Mouse (Mus musculus) c-Kit-positive CD71-positive TER-119-negative erythroid progenitor cells, embryonic 14.5 days (primary cell): ENCODE data around the gene Tmem62.
"Not testable (repeated sequence)": the region's sequence is repeated elsewhere in the genome, so short reads cannot be mapped to it uniquely, and the experiment has no call there.

Experiments used
- DNase-seq: peaks from one replicate; pipeline ENCODE4 v3.0.0-alpha.2; 2013; ENCODE audit warnings: low read depth

The Tmem62 gene

DNA sequence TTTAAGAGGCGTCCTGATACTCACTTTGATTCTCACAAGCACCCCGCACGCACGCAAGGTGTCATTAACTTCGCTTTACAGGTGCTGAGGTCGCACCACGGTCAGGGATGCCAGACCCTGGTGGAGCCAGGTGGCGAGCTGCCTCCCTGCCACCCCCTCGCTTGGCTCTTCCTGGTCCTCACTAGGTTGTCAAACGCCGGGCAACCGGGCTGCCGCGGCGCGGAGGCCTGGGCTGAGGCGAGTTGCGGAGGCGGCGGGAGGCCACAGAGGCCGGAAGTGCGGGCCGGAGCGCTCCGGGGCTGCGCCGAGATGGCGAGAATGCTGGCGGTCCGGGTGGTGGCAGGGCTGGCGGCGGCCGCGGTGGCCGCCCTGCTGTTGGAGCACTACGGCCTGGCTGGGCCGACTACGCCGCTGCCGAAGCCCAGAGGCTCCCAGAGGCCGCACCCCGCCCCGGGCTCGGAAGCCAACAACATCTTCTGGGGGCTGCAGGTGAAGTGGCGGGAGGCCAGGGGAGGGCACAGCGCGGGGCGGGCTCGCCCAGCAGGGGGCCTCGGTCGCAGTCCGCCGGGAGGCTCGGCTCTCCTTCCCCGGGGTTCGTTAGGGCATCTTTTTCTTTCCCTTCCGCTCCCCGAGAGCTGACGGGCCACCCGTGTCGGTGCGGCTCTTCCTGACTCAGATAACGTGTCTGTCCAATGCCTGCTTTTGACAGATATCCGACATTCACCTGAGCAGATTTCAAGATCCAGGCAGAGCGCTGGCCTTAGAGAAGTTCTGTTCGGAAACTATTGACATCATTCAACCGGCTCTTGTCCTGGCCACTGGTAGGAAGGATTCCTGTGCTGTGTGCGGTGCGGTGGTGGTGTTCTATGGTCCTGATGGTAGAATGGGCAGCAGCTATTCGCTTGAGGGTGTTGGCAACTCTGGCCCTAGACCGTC is at the start of gene Tmem62:
Tmem62 (plus strand) TSS at position 28 of the 936 bp plus-strand sequence.
- DNase-seq, result peak; percentile 60

DNA sequence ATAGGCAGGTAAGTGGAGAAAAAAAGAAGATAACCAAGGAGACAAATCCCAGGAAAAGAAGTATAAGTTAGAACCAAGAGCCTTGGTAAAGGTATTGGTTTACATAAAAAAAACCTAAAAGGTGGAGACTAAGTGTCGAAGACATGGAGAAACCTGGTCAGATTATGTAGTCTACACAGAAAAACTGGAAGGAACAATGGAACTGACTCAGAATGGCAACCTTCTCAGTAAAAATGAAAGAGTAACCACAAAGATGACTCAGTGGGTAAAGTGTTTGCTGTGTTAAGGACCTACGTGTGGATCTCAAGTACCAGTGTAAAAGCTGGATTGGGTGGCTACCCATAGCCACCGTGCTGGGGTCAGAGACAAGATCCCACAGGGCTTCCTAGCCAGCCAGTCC is 43.8 kb upstream of the Tmem62 start:
- no peak for DNase-seq

DNA sequence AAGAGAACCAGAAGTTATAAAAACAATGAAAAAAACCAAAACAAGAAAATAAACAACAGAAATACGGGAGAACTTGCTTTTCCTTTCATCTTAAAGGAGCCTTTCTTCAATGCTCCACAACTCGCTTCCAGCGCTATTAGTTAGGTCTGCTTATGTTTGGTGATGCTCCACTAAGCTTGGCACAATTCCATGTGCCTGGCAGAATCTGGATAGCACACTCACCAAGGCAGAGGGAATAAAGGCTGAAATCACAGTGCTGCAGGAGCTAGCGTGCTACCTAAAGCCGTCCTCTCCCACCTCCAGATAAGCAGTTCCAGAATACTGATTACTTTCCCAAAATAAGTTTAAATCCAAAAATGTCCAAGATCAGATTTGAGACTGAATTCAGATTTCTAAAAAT is 25.6 kb upstream of the Tmem62 start:
- DNase-seq, result no peak

DNA sequence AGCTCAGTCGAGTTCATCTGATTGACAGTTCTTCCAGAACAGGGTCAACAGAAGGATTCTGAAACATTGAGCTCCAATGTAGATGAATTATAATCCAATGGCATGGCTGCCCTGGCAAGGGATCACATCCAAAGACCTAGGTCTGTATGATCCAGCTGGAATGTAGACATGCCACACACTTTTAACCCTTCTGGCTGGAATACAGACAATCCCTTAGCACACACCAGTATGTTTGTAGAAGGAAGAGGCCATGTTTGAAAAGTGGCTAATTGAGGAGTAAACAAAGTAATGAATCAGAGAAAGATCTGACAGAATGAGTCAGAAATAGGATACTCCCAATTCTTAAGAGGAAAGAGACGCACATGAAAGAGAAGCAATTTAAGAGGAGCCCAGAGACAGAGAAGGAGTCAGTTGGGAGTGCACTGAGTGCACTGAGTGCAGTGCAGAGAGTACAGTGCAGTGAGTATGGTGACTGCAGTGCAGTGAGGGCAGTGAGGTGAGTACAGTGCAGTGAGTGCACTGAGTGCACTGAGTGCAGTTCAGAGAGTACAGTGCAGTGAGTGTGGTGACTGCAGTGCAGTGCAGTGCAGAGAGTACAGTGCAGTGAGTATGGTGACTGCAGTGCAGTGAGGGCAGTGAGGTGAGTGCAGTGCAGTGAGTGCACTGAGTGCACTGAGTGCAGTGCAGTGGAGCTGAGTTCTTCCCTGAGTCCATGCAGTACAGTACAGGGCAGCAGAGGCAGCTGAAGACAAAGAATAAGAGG is 24.5 kb upstream of the Tmem62 start:
- DNase-seq, result no peak

DNA sequence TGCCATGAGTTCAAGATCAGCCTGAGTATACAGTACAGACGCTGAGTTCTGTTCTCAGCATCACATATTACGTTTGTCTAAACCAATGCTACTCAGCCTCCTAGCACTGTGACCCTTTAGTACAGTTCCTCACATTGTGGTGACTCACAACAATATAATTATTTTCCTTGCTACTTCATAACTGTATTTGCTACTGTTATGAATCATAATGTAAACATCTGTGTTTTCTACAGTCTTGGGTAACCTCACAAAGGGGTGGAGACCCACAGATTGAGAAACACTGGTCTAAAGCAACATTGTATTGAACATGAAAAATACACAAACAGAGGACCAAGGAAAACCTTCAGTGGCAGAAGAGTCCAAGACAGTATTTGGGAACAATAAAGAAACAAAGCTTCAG is 17.5 kb upstream of the Tmem62 start:
- DNase-seq, result no peak

DNA sequence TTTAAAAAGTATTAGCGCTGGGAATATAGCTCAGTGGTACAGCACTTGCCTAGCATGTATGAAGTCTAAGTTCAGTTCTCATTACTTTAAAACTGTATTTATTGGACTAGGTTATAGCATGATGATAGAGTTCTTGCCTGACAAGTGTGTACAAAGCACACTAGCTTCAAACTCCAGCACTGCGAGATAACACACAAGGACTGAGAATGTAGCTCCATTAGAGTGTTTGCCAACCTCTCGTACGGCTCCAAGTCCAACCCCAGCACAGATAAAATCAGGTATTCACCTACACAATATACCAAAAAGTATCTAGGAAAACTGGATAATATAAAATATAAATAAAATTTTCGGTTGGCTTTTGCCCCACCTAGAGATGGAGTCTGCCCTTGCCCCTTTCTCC is 17.0 kb upstream of the Tmem62 start:
- DNase-seq, result no peak

DNA sequence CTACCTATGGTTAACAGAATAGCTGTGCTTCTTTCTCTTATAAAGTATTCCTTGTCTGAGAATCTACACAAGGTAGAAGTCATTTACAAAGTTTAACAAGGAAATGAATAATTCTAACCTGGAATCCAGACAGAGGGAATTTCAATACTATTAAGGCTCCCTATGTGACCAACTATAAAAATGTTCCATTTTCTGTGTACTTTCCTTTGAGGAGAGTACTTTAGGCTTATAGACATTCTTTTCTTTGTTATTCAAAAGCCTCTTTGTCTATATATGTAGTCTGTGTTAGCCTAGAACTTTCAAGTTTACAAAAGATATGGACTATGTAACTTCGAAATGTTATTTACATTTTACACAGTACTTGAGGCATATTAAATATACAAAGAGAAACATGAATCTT is 16.6 kb upstream of the Tmem62 start:
- DNase-seq, result no peak

DNA sequence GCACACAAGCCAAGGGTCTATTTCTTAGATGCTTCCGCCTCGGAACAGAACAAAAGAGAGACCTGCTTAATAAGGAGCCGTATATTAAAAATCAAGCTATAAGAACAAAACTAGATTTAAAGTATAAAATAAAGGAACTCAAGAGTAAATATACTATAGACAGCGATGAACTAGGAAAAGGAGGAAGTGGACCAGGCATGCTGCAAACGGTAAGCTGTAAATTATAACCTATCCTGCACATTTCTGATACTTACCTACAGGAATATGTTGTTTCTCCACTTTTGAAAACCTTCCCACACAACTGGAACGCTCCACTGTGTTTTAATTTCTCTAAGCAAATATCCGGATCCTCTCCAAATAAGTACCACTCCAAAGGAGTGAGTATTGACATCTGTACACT is 13.7 kb upstream of the Tmem62 start:
- DNase-seq, result no peak

DNA sequence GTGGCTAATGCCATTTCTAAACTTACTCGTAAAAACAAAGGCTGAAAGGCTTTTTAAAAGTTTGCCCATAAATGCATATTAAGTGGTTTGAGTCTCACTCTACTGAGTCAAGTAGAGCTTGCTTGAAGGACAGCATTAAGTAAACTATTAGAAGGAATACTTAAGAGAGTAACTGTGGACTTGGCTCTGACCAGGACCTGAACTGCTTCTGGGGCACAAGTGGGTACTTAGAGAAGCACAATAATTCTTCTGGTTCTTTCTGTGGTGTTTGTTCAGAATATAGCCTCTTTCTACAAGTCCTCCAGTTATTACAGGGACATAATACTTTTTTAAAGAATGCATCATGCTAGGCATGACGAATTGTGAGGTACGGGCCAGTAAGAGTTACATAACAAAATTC is 11.3 kb upstream of the Tmem62 start:
- no peak for DNase-seq

DNA sequence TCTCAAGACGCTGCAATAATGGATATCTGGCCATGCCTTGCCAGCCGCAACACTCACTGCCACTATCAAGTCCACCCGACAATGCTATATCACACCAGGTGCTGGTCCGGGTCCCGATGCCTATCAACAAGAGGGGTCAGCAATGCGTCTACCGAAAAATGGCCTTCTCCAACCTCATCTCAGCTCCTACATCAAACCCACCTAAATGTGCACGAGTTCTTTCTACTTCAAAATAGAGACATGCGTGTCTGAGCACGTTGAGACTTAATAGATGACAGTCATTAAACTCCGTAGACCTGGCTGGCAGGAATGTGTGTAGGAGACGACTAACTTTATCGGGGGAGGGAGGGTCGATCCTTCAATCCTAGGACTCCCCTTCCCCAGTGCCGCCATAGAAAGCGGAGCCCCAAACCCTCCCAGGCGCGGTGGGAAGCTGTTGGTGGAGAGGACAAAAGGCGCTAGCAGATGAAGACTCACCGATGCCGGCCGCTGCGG is 6.7 kb upstream of the Tmem62 start:
- peak; percentile 34 for DNase-seq

DNA sequence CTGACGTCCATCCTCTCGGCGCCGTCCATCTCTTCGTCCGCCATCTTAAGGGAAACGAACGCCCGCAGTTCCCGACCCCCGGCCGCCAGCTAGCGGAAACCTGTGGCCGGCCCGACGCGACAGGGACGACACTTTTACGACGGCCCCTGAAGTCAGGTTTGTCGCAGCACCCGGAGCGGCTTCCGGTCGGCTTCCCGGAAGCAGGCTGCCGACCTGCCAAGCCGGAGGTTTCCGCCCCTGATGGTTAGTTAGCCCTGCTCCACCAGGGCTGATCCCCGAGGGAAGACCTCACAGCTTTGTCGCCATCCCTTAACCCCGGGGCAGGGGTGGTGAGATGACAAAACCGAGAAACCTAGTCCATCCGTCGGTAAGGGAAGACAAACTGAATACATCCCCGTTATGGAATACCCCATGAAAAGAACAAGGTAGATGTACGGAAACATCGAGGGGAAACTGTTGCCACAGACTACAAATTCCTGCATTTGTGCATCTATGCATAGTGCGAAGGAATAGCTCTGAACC is 6.2 kb upstream of the Tmem62 start, which contains the start of gene Ubr1:
Ubr1 (minus strand) TSS at position 157 of the 522 bp plus-strand sequence.
- DNase-seq, result peak; percentile 85

DNA sequence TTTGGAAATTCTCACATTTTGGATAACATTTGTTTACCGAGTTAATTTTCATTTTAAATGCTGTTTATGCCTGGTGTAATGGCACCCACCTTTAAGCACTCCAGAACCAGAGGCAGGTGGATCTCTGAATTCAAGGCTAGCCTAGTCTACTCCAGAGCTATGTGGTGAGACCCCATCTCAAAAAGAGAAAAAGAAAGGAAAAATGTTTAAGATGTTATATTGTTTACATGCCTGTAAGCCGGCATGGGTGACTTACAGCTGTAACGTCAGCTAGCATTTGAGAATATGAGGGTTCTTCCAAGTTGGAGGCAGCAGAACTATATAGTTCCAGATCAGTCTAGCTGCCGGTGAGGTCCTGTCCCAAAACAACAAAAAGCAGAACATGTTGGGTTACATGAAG is 5.1 kb upstream of the Tmem62 start:
- DNase-seq, result no peak

DNA sequence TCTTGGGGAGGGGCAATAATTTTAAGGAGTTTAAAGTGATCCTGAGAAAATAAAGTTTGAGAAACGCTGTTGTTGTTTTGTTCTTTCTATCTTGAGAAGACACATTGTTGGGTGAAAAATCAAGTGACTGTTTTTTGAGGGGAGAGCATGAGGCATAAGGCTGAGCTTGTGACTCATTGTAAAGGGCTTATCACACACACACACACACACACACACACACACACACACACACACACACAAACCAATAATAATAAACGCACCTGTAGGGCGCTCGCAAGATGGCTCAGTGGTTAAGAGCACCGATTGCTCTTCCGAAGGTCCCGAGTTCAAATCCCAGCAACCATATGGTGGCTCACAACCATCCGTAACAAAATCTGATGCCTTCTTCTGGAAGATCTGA is 4.6 kb upstream of the Tmem62 start:
- DNase-seq, result not testable (repeated sequence)

DNA sequence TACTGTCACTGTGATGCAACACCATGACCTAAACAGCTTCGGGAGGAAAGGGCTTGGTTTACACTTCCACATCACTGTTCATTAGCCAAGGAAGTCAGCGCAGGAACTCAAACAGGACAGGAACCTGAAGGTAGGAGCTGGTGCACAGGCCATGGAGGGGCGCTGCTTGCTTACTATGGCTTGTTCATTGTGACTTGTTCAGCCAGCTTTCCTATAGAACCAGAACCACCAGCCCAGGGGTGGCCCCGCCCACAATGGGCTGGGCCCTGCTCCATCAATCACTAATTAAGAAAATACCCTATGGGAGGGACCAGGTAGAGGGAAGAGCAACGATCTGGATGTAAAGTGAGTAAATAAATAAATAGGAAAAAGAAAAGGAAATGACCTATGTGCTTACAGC is 3.9 kb upstream of the Tmem62 start:
- no peak for DNase-seq

DNA sequence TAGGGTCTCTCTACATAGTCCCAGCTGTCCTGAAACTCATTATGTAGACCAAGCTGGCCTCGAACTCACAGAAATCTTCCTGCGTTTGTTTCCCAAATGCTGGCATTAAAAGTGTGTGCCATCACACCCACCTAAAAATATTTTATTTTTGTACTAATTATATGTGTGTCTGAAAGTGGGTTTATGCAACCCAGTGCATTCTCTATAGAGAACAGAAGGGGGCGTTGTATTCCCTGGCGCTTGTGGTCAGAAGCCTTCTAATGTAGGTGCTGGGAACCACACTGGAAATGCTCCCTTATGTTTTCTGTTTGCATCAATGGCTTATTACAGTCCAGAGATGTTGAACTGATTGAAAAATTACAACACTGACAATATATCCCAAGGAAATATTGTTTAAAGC is 509 bp upstream of the Tmem62 start:
- no peak for DNase-seq

DNA sequence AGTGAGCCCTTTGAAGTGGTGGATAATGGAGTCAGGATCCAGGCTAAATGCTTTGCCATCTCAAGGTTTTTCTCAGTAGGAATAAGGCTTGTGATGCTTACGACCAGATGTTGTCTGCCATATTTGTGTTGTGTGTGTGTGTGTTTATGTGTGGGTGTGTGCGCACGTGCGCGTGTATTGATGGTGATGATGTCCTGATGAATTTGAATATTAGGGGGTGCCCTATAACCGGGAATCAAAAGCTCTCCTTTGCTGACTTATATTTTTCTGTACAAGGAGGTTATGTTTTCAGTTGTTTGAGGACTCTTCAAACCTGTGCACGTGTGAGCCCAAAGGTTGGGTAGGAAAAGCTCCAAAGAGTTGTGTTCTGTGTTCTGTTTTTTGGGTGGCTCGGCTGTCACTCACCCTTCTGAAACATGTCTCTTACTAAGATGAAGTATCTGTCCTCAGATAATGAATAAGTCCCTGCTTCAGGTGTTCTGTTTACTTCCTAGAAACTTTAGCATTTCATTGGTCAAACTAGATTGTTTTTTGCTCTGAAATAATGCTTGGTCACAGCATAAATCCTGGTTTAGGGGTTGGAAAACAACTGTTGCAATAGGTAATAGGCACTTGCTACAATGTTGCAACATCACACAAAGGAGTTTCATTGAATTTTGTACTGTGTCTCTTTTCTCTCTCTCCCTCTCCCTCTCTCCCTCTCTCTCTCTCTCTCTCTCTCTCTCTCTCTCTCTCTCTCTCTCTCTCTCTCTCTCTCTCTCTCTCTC is 1.3 kb downstream of the Tmem62 start:
- DNase-seq, result no peak

DNA sequence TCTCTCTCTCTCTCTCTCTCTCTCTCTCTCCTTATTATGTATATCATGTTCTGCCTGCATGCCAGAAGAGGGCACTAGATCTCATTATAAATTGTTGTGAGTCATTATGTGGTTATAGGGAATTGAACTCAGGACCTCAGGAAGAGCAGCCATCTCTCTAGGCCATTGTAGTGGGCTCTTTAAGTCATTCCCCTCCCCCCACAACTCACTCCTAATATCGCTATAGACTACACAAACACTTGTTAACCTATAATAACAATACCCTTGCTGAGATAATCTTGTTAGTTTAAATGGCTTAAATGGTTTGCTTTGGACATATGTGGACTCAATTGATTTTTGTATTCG is 1.8 kb downstream of the Tmem62 start:
- DNase-seq, result no peak

DNA sequence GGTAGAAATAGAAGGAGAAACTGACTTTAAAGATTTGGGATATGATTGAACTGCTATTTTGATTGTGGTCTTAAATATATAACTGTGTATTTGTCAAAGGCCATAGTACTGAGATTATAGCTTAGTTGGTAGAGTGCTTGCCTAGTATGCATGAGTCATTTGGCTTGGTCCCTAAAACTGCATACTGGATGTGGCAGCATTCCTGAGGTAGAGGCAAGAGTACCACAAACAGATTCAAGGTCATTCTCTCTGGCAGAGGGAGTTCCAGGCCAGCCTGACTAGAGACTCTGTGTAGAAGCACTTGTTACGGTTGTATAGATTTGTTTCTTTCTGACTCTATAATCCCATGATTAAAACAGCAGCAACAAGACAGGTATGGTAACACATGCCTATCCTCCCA is 3.0 kb downstream of the Tmem62 start:
- no peak for DNase-seq

DNA sequence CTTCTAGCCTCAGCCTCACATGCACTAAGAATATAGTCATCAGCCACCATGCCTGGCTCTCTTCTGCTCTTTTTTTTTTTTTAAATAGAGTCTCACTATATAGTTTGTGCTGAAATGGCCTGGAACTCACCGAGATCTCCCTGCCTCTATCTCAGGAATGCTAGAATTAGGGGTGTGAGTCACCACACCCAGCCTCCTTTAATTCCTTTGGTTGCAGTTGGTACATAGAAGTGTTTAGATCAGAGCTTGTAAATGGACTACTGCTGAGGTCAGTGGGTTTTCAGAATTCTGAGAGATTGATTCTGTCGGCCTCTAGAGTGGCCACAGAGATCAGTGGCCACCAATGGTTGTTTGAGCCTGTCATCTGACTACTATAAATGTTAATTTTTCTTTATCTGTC is 4.0 kb downstream of the Tmem62 start:
- DNase-seq, result no peak

DNA sequence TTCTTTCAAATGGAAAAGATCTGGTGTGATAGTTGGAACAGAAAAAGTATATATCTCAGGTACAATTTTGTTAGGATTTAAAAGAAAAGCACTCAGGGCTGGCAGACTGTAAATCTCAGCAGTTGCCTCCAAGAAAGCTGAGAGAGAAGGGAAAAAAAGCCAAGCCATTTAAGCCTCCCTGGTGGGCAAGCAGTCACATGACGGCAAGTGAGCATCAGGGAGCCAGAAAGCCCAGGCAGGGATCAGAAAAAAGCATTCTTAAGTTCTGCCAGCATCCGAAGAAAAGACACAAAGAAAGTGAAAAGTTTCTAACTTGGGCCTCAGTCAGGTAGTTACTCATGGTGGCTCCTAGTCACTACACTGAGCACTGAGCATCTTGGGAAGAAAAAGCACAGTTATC is 6.8 kb downstream of the Tmem62 start:
- no peak for DNase-seq

DNA sequence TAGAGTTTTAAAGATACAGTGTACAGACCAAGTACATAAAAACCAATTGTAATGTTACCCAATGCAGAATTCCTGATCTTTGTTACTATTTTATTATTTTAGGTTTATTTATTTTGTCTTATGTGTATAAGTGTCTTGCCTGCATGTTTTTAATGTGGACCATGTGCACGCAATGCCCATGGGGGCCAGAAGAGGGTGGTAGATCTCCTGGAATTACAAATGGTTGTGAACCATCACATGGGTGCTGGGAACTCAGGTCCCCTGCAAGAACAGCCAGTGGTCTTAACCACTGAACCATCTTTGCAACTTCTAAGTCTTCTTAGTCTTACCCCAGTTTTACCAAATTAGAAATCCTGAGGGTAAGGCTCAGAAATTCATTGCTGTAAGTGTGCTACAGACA is 8.4 kb downstream of the Tmem62 start:
- no peak for DNase-seq

DNA sequence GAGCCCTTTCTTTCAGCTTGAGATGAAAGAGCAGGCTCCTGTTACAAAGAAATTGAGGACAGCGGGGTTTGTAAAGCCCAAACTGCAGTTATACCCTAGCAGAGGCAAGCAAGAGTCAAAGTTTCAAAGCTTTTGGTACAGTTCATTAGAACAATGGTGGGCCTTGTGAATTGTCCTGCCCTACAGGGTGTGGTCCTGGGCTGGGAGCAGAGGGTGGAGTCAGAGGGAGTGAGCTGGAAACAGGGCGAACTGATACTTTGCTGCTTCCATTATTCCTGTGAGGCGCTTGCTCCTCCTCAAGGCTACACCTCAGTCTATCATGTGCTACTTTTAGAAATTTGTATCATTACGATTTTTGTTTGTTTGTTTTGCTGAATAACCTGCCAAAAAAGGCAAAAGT is 14.4 kb downstream of the Tmem62 start:
- no peak for DNase-seq
